Mouse (Mus musculus): ENCODE results near the gene Prkci. TPM values are rescaled to one million over a fixed set of nuclear protein-coding genes. Genes with fewer than 3 reads are reported as not detected.

Prkci gene
- total and polyA plus RNA-seq, 2 experiments from 2014 or later, result 9.0 to 26.1 TPM

DNA sequence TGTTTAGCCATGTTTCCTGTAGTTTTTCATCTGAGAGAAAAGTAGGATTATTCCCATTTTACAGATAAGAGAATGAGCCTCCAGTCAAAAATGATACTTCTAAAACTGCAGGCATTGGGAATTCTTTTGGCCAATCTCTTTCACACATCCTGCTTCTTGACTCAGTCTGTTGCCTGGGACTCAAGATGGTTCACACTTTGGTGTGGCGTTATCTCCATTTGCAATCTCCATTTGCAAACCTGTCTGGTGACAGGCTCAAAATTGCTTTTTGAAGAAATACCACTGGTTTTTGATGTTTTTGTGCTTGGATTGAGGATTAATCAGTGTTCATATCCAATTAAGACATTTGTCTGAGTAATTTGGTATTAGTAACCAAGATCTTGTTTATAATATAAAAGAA is 103.0 kb downstream of the Prkci start:
- H3K27me3 ChIP-seq (ENCODE audit: control insufficient read depth, insufficient read depth, low read length), result no peaks in the 10 kb centered on the region
- TF ChIP-seq EP300 (IDR thresholded peaks at IDR 0.05; ENCODE audit: low read depth) (no peak), CTCF (IDR thresholded peaks at IDR 0.05; ENCODE audit: low read depth) (no peak)
- DNase-seq (ENCODE audit: low spot score) (no peak), ATAC-seq (ENCODE audit: insufficient read depth, low read depth) (no peak)
- no peaks in the 10 kb centered on the region for H3K9me3 ChIP-seq (replicated peaks; ENCODE audit: control insufficient read depth, low read length)
- peak overlapping the region; percentile 24; the same call in 1 of the 2 replicates for H3K4me2 ChIP-seq (ENCODE audit: low read depth, low read length)
- H3K9ac ChIP-seq (replicated peaks; ENCODE audit: low read depth, low read length), result no peak overlapping the region
- H3K27ac ChIP-seq (ENCODE audit: low read depth), result no peak overlapping the region
- no peaks in the 10 kb centered on the region for H3K36me3 ChIP-seq (replicated peaks; ENCODE audit: control insufficient read depth, insufficient read depth, low read length)
- WGBS, result 90% methylated on average over 1 of the region's 1 CpGs
- H3K4me1 ChIP-seq (ENCODE audit: control insufficient read depth, insufficient read depth), result peaks cover 18% of the 10 kb centered on the region
- no peak overlapping the region for H3K4me3 ChIP-seq (ENCODE audit: low read depth, low read length)

DNA sequence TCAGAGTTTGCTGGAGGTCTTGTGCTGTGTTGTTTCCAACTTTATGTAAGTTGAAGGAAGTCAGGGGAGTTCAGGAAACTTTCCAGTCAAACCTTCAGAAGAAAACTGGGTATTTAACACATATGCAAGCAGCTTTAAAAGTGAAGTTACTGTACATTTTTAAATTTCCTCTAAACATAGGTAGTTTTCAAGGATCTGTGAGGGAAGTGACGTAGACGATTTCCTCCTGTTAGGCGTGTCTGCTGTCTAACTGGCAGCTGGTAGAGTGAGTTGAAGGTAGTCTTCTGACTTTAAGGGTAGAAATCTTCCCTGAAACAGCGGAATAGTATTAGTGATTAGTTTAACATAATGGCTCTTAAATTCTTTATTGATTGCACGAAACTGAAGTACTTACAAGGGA is 104.5 kb downstream of the Prkci start:
- no peaks in the 10 kb centered on the region for H3K27me3 ChIP-seq (ENCODE audit: control insufficient read depth, insufficient read depth, low read length)
- peak overlapping the region; percentile 42 for H3K4me2 ChIP-seq (ENCODE audit: low read depth, low read length)
- WGBS, result 73% methylated on average over 5 of the region's 5 CpGs
- peaks cover 18% of the 10 kb centered on the region for H3K4me1 ChIP-seq (ENCODE audit: control insufficient read depth, insufficient read depth)
- H3K36me3 ChIP-seq (replicated peaks; ENCODE audit: control insufficient read depth, insufficient read depth, low read length), result no peaks in the 10 kb centered on the region
- no peak overlapping the region for H3K9ac ChIP-seq (replicated peaks; ENCODE audit: low read depth, low read length)
- H3K4me3 ChIP-seq (ENCODE audit: low read depth, low read length), result no peak overlapping the region
- ATAC-seq (ENCODE audit: insufficient read depth, low read depth) (no peak), DNase-seq (ENCODE audit: low spot score) (no peak)
- H3K27ac ChIP-seq (ENCODE audit: low read depth), result no peak overlapping the region
- TF ChIP-seq CTCF (IDR thresholded peaks at IDR 0.05; ENCODE audit: low read depth) (no peak), EP300 (IDR thresholded peaks at IDR 0.05; ENCODE audit: low read depth) (no peak)
- H3K9me3 ChIP-seq (replicated peaks; ENCODE audit: control insufficient read depth, low read length), result no peaks in the 10 kb centered on the region

DNA sequence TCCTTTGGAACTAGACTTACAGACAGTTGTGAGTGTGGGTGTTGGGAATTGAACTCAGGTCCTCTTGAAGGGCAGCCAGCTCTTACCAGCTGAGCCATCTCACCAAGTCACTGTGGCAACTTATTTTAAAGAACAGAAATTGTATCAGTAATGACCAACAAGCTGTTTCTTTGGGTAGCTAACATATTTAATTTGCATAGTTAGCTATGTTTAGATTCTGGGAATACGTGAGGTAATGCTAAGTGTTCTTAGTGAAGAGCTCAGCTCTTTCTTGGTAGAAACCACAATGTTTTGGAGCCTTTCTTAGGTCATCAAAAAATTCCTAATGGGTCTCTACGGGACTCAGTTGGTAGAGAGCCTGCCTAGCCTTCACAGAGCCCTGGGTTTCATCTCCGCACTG is 105.3 kb downstream of the Prkci start:
- no peak for DNase-seq (ENCODE audit: low spot score)
- H3K4me3 ChIP-seq (ENCODE audit: low read depth, low read length), result no peak overlapping the region
- H3K9me3 ChIP-seq (replicated peaks; ENCODE audit: control insufficient read depth, low read length), result no peaks in the 10 kb centered on the region
- no peak overlapping the region for H3K4me2 ChIP-seq (ENCODE audit: low read depth, low read length)
- TF ChIP-seq EP300 (IDR thresholded peaks at IDR 0.05; ENCODE audit: low read depth), result no peak
- TF ChIP-seq CTCF (IDR thresholded peaks at IDR 0.05; ENCODE audit: low read depth), result no peak
- WGBS, result 91% methylated on average over 3 of the region's 3 CpGs
- no peak overlapping the region for H3K27ac ChIP-seq (ENCODE audit: low read depth)
- no peak overlapping the region for H3K9ac ChIP-seq (replicated peaks; ENCODE audit: low read depth, low read length)
- H3K4me1 ChIP-seq (ENCODE audit: control insufficient read depth, insufficient read depth), result peaks cover 18% of the 10 kb centered on the region
- no peaks in the 10 kb centered on the region for H3K27me3 ChIP-seq (ENCODE audit: control insufficient read depth, insufficient read depth, low read length)
- no peaks in the 10 kb centered on the region for H3K36me3 ChIP-seq (replicated peaks; ENCODE audit: control insufficient read depth, insufficient read depth, low read length)
- ATAC-seq (ENCODE audit: insufficient read depth, low read depth), result no peak

Small RNA genes lying within 50 kb of the gene (microRNA-seq; reads per million reads assigned to microRNA genes)
- gene Mir7008, result not detected

Other genes starting within 250 kb of the Prkci start
- gene Samd7, start 249.5 kb upstream of the Prkci start, total RNA-seq (2014; rRNA removed; ENCODE audit: low replicate concordance), result not detected in 2 replicates
- gene Samd7, start 249.5 kb upstream of the Prkci start, polyA plus RNA-seq (2015; fragmentation: Nextera tagmentation; extraction: Ambion mirVana), result not detected in 2 replicates
- 17.7 and 27.7 TPM in 2 replicates for gene Sec62, start 202.9 kb upstream of the Prkci start, total RNA-seq (2014; rRNA removed; ENCODE audit: low replicate concordance)
- 76.0 and 79.1 TPM in 2 replicates for gene Sec62, start 202.9 kb upstream of the Prkci start, polyA plus RNA-seq (2015; fragmentation: Nextera tagmentation; extraction: Ambion mirVana)
- gene Gpr160, start 139.8 kb upstream of the Prkci start, total RNA-seq (2014; rRNA removed; ENCODE audit: low replicate concordance), result 0.08 and 4.9 TPM in 2 replicates
- gene Gpr160, start 139.8 kb upstream of the Prkci start, polyA plus RNA-seq (2015; fragmentation: Nextera tagmentation; extraction: Ambion mirVana), result 0.98 and 1.9 TPM in 2 replicates
- 10.3 and 14.5 TPM in 2 replicates for gene Phc3, start 26.3 kb upstream of the Prkci start, total RNA-seq (2014; rRNA removed; ENCODE audit: low replicate concordance)
- 3.3 and 3.6 TPM in 2 replicates for gene Phc3, start 26.3 kb upstream of the Prkci start, polyA plus RNA-seq (2015; fragmentation: Nextera tagmentation; extraction: Ambion mirVana)
- 13.1 and 17.9 TPM in 2 replicates for gene Skil, start 99.3 kb downstream of the Prkci start, total RNA-seq (2014; rRNA removed; ENCODE audit: low replicate concordance)
- gene Skil, start 99.3 kb downstream of the Prkci start, polyA plus RNA-seq (2015; fragmentation: Nextera tagmentation; extraction: Ambion mirVana), result 10.7 and 10.9 TPM in 2 replicates
- gene Cldn11, start 154.2 kb downstream of the Prkci start, total RNA-seq (2014; rRNA removed; ENCODE audit: low replicate concordance), result 5.6 and 9.3 TPM in 2 replicates
- 4.8 and 6.0 TPM in 2 replicates for gene Cldn11, start 154.2 kb downstream of the Prkci start, polyA plus RNA-seq (2015; fragmentation: Nextera tagmentation; extraction: Ambion mirVana)